Mouse (Mus musculus) kidney, adult 18-20 months (tissue): ENCODE measurements around the gene Bpifa3.
"Not testable (repeated sequence)": the region's sequence is repeated elsewhere in the genome, so short reads cannot be mapped to it uniquely, and the experiment has no call there.

Source experiments
- DNase-seq: peaks from one replicate; pipeline ENCODE4 v3.0.0; 2021

Gene Bpifa3

GRCm38 (mm10) chr2:154130120-154130519 is at the start of gene Bpifa3:
Bpifa3 (plus strand) TSS chr2:154130336.
- no peak for DNase-seq

GRCm38 (mm10) chr2:154097734-154098133 is 32.4 kb upstream of the Bpifa3 start:
- no peak for DNase-seq

- no peak for DNase-seq
These were observed 12.8 kb upstream of the Bpifa3 start for GRCm38 (mm10) chr2:154117381-154117780.

GRCm38 (mm10) chr2:154142580-154142979 is 12.4 kb downstream of the Bpifa3 start, which contains the start of gene Bpifa1:
Bpifa1 (plus strand) TSS chr2:154142880.
- DNase-seq: no peak

- no peak for DNase-seq
These were observed 13.6 kb downstream of the Bpifa3 start for GRCm38 (mm10) chr2:154143735-154144134.

- no peak for DNase-seq
These were observed 17.4 kb downstream of the Bpifa3 start for GRCm38 (mm10) chr2:154147496-154147895.

GRCm38 (mm10) chr2:154158433-154158832 is 28.3 kb downstream of the Bpifa3 start:
- peak; percentile 28 for DNase-seq

- DNase-seq: no peak
These were observed 32.2 kb downstream of the Bpifa3 start, which contains the start of gene Bpifa5 for GRCm38 (mm10) chr2:154162307-154162706. Bpifa5 (plus strand) TSS chr2:154162607.

GRCm38 (mm10) chr2:154163306-154163705 is 33.2 kb downstream of the Bpifa3 start:
- DNase-seq: no peak

GRCm38 (mm10) chr2:154169172-154169571 is 39.0 kb downstream of the Bpifa3 start:
- DNase-seq: peak; percentile 22

GRCm38 (mm10) chr2:154171621-154172020 is 41.5 kb downstream of the Bpifa3 start:
- DNase-seq: no peak

- DNase-seq: peak; percentile 22
These were observed 43.2 kb downstream of the Bpifa3 start for GRCm38 (mm10) chr2:154173313-154173712.

- not testable (repeated sequence) for DNase-seq
These were observed 51.8 kb downstream of the Bpifa3 start for GRCm38 (mm10) chr2:154181900-154182299.

GRCm38 (mm10) chr2:154183061-154183460 is 52.9 kb downstream of the Bpifa3 start:
- DNase-seq: not testable (repeated sequence)

GRCm38 (mm10) chr2:154185319-154185718 is 55.2 kb downstream of the Bpifa3 start:
- no peak for DNase-seq

GRCm38 (mm10) chr2:154185748-154186147 is 55.6 kb downstream of the Bpifa3 start:
- DNase-seq: no peak

- no peak for DNase-seq
These were observed 57.3 kb downstream of the Bpifa3 start for GRCm38 (mm10) chr2:154187468-154187867.
